8 mouse cellular contexts compared by ENCODE assay signal in genomic region chr3:135505369-135505909, GRCm38 (mm10). TPM values are rescaled to one million over a fixed set of nuclear protein-coding genes. Genes with fewer than 3 reads are reported as not detected.
A peak's percentile ranks its signal among the peaks of the same experiment; 100 is the strongest.
DNase-seq lines count a peak whose midpoint lies in the region; ATAC-seq and TF ChIP-seq lines count a peak whose summit lies in the region.

No protein-coding gene starts in this region.

- no peak overlapping the region for H3K27ac ChIP-seq in forebrain, embryonic 11.5 days (ENCODE audit: low read depth, low read length)
- H3K27ac ChIP-seq in forebrain, embryonic 12.5 days, result no peak overlapping the region
- no peak overlapping the region for H3K27ac ChIP-seq in embryonic fibroblast, embryonic 13.5 days (ENCODE audit: insufficient read depth, low read length)
- no peak overlapping the region for H3K27ac ChIP-seq in testis, adult 2 months (ENCODE audit: control insufficient read depth, insufficient read depth, low read depth, low read length)

- TF ChIP-seq POLR2A in embryonic fibroblast, embryonic 13.5 days (IDR thresholded peaks at IDR 0.05; ENCODE audit: low read depth, low read length), result no peak
- TF ChIP-seq POLR2A in testis, adult 2 months (IDR thresholded peaks at IDR 0.05; ENCODE audit: control insufficient read depth, low read depth, low read length), result no peak

- H3K4me2 ChIP-seq in forebrain, embryonic 11.5 days (ENCODE audit: low read depth, low read length, severe bottlenecking), result no peak overlapping the region
- no peak overlapping the region for H3K4me2 ChIP-seq in forebrain, embryonic 12.5 days

- no peaks in the 10 kb centered on the region for H3K36me3 ChIP-seq in forebrain, embryonic 11.5 days (ENCODE audit: control insufficient read depth, insufficient read depth, low read length)
- no peaks in the 10 kb centered on the region for H3K36me3 ChIP-seq in forebrain, embryonic 12.5 days (replicated peaks)
- H3K36me3 ChIP-seq in testis, adult 2 months (ENCODE audit: control insufficient read depth, insufficient read depth, low read length), result no peaks in the 10 kb centered on the region

- ATAC-seq in forebrain, embryonic 11.5 days (replicated peaks; ENCODE audit: low FRiP score), result no peak
- no peak for ATAC-seq in forebrain, embryonic 12.5 days (ENCODE audit: low FRiP score)

- H3K4me3 ChIP-seq in forebrain, embryonic 11.5 days (ENCODE audit: low read depth, low read length), result no peak overlapping the region
- no peak overlapping the region for H3K4me3 ChIP-seq in forebrain, embryonic 12.5 days (replicated peaks)
- H3K4me3 ChIP-seq in embryonic fibroblast, embryonic 13.5 days (ENCODE audit: insufficient read depth, low read length), result no peak overlapping the region
- H3K4me3 ChIP-seq in testis, adult 2 months (ENCODE audit: control insufficient read depth, low read depth, low read length), result peak overlapping the region; percentile 80

- no peaks in the 10 kb centered on the region for H3K9me3 ChIP-seq in forebrain, embryonic 11.5 days (ENCODE audit: control insufficient read depth, low read length)
- H3K9me3 ChIP-seq in forebrain, embryonic 12.5 days, result no peaks in the 10 kb centered on the region

- no peak overlapping the region for H3K9ac ChIP-seq in forebrain, embryonic 11.5 days (ENCODE audit: low read length)
- no peak overlapping the region for H3K9ac ChIP-seq in forebrain, embryonic 12.5 days

- TF ChIP-seq CTCF in embryonic fibroblast, embryonic 13.5 days (IDR thresholded peaks at IDR 0.05; ENCODE audit: borderline replicate concordance, insufficient read depth, low read length), result peak; percentile 44; the same call in 1 of the 2 replicates
- TF ChIP-seq CTCF in testis, adult 2 months (IDR thresholded peaks at IDR 0.05; ENCODE audit: control insufficient read depth, insufficient read depth, insufficient replicate concordance, low read depth, low read length), result peak; percentile 90

- H3K27me3 ChIP-seq in forebrain, embryonic 11.5 days (ENCODE audit: control insufficient read depth, insufficient read depth, low read length), result no peaks in the 10 kb centered on the region
- H3K27me3 ChIP-seq in forebrain, embryonic 12.5 days, result no peaks in the 10 kb centered on the region
- no peaks in the 10 kb centered on the region for H3K27me3 ChIP-seq in testis, adult 2 months (ENCODE audit: control insufficient read depth, insufficient read depth, low read length)

- no peaks in the 10 kb centered on the region for H3K4me1 ChIP-seq in forebrain, embryonic 11.5 days (replicated peaks; ENCODE audit: control insufficient read depth, insufficient read depth, low read length)
- no peaks in the 10 kb centered on the region for H3K4me1 ChIP-seq in forebrain, embryonic 12.5 days
- no peaks in the 10 kb centered on the region for H3K4me1 ChIP-seq in embryonic fibroblast, embryonic 13.5 days (ENCODE audit: control insufficient read depth, insufficient read depth, low read length)
- peaks cover 7% of the 10 kb centered on the region for H3K4me1 ChIP-seq in testis, adult 2 months (ENCODE audit: control insufficient read depth, insufficient read depth, low read length)

- WGBS in forebrain, embryonic 11.5 days, result 68% methylated on average over 10 of the region's 10 CpGs
- 61% methylated on average over 10 of the region's 10 CpGs for WGBS in forebrain, embryonic 12.5 days

- peak; percentile 63 for DNase-seq in forebrain, embryonic 11.5 days (ENCODE audit: low spot score)
- peak; percentile 64 for DNase-seq in 416B (ENCODE audit: low read depth)
- peak; percentile 76 for DNase-seq in adrenal gland, postnatal 25 days
- DNase-seq in kidney, postnatal 25 days, result peak; percentile 74 to 84
- peak; percentile 80 for DNase-seq in lung, postnatal 10 days

RNA-seq across cellular contexts. Expression of gene Manba, which starts 20.0 kb away (rescaled TPM):
- 3.6 and 3.8 TPM in 2 replicates for polyA plus RNA-seq in forebrain, embryonic 11.5 days (2014; fragmentation: Nextera tagmentation; extraction: Ambion mirVana)
- 3.6 and 4.6 TPM in 2 replicates for polyA plus RNA-seq in forebrain, embryonic 12.5 days (2016; fragmentation: Nextera tagmentation; extraction: Ambion mirVana)
- 8.8 and 16.0 TPM in 2 replicates for total RNA-seq in adrenal gland, postnatal 25 days (2021)
- polyA plus RNA-seq in embryonic fibroblast, embryonic 13.5 days (2011; ENCODE audit: insufficient read length, low read depth, missing spikeins), result 12.9 and 21.7 TPM in 2 replicates
- 5.6 and 8.5 TPM in 2 replicates for polyA plus RNA-seq in testis, adult 2 months (2012; rRNA removed)
